Mouse (Mus musculus): ENCODE results near the gene Thsd4. TPM values are rescaled to one million over a fixed set of nuclear protein-coding genes. Genes with fewer than 3 reads are reported as not detected.

Thsd4 gene
- total RNA-seq, 2 experiments from 2014 or later, result 10.5 to 11.8 TPM

- DNase-seq, result no peak
- intact Hi-C loops (cut with DNase I), result no loop called here
These were observed 63.3 kb downstream of the Thsd4 start for GRCm38 (mm10) chr9:60458468-60458962.

DNA sequence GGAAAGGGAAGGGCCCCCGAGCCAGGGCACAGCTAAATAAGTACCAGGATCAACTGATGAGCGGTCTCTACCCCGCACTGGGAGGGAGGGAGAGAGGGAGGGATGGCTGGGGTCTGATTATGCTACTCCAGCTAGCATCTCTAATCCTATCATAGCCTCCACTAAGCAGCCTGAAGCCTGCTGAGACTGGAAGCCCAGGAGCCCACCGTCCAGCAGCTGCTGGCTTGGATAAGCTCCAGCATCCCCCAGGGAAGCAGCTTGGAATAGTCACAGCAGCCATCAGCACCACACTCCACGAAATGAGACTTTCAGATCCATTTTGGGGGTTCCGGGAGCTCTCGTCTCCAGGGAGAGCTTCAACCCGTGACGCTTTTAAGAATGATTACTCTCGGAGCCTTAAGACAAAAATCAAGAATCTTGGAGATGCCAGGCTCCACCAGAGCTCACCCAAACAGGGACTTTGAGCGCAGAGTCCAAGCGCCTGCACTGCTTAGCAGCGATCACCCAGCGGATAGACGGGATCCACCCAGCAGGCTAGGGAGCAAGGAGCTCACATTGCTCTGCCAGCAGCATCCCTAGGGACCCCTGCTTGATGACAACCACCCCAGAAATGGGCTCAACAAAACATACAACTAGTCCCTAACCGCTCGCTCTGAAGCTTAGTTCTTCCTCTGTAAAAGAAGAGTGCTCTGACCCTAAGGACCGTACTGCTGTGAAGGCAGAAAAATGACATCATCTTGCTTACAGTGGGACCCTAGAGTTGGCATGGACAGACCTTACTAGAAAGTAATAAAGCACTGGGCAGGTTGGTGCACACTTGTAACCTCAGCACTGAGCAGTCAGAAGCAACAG is 64.3 kb downstream of the Thsd4 start:
- intact Hi-C loops (cut with DNase I), result no loop called here
- DNase-seq, result peak; percentile 59 to 73

DNA sequence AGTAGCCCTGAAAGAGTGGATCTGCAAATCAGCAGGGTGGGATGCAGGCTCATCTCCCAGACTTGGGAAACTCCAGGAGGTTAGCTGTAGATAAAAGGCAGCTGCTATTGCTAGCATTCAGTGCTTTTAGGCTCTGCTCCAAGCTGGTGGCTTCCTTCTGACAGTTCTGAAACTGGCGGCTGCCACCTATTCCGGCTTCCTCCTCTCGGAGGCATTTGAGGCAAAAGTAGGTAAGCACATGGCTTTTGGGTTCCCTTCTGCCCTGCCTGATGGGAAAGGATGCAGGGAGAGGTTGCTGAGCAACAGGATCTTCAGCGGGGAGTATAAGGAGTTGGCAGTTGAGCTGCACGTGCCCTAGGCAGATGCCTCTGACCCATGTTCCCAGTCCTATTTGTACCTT is 65.2 kb downstream of the Thsd4 start:
- intact Hi-C loops (cut with DNase I), result no loop called here
- DNase-seq, result no peak

DNA sequence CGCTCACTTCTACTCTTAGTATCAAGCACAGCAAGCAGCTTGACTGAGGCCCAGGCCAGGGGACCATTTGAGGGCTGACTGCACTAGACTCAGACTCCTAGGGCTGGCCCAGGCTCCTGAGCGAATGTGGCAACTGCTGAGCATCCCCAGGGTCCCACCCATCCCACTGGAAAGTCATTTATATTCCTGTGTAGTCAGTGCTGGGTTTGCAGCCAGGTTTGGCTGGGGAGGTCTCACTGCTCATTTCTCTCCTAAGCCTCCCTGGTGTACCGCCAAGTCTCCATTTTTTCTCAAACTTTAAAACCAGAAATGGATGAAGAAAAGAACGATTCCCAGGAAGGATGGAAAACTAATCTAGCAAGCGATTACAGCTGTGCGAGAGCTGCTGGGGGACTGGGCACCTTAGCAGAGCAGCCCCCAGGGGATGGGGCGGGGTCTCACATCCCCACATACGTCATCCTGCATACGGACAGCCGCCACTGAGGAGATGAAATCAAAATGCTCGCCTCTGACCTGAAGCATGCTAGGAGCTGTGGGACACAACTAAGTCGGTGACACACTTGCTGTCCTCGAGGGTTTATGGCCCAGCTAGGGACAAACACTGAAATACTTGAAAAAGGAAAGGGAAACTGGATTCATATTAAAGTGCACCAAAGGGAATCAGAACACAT is 67.3 kb downstream of the Thsd4 start:
- intact Hi-C loops (cut with DNase I), result no loop called here
- DNase-seq, result peak; percentile 15 to 20

DNA sequence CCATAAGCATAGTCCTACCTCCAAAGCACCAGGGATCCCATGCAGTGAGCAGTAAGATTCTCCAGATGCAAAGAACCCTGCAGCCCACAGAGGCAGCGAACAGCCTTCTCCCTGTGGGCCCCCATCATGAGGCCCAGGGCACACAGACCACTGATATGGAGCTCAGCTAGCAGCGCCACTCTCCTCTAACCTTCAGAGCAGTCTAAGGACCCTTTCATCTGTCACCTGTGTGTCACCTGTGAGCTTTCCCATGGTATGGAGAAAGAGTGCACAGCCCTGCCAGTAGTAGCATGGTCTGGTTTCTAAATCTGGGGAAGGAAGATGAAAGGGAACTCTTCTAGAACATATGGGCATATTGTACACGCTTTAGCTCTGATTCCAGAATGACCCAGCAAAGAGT is 72.3 kb downstream of the Thsd4 start:
- intact Hi-C loops (cut with DNase I), result no loop called here
- DNase-seq, result no peak

- peak in 1 of 2 experiments; percentile 29 for DNase-seq
- intact Hi-C loops (cut with DNase I), result no loop called here
These were observed 76.0 kb downstream of the Thsd4 start for GRCm38 (mm10) chr9:60445821-60446220.

- intact Hi-C loops (cut with DNase I), result no loop called here
- DNase-seq, result no peak
These were observed 80.5 kb downstream of the Thsd4 start for GRCm38 (mm10) chr9:60441274-60441902.

GRCm38 (mm10) chr9:60440506-60440905 is 81.3 kb downstream of the Thsd4 start:
- no peak for DNase-seq
- intact Hi-C loops (cut with DNase I), result no loop called here

DNA sequence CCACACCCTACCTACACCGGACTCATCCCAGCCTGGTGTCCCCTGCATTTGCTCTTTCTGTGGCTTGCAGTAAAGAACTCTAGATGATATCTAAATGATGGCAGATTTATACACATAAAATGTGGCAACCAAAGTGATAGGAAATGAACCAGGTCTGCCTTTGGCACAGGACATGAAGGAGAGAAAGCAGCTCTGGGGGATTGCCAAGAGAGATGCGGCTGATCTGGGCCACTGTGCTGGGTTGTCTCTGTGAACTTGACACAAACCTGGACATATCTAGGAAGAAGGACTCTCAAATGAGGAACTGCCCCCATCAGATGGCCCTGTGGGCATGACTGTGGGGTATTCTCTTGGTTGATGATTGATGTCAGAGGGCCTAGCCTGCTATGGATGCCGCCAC is 85.6 kb downstream of the Thsd4 start:
- DNase-seq, result no peak
- intact Hi-C loops (cut with DNase I), result no loop called here

- intact Hi-C loops (cut with DNase I), result no loop called here
- DNase-seq, result no peak
These were observed 87.8 kb downstream of the Thsd4 start for GRCm38 (mm10) chr9:60434093-60434492.

DNA sequence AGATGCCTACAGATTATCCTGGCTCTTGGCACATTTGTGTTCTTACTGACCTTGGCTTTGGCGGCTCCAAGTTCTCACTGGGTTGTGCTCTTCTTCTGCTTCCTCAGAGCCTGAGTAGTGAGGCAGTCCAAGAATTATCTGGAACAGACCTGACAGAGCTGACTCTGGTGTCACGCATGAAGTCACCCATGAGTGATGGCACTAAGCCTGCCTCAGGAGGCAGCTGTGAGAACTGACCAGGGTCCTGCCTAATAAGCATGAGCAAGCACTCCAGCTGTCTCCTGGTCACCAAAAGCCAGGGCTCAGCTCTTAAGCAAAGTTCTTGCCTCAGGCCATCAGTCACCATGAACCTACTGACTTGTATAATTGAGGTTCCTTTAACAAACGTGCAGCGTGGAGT is 89.9 kb downstream of the Thsd4 start:
- no peak for DNase-seq
- intact Hi-C loops (cut with DNase I), result no loop called here

DNA sequence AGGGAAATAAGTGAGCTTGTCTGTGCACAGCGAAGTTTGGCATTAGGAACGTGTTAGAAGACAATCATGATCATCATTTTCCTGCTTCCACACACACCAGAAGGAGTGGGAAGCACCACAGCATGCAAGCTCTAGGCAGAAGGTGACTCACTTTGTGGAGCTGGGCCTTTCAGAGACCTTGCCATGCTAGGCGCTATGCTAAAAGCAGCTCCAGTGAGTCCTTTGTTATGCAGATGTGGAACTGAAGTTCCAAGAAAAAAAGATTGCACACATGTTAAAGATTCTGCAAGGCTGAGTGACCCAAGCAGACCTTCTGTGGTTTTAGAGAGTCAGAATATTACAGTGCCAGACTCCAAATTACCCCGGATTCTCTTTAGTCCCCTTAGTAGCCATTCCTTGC is 91.8 kb downstream of the Thsd4 start:
- intact Hi-C loops (cut with DNase I), result no loop called here
- DNase-seq, result no peak

GRCm38 (mm10) chr9:60414076-60414755 is 107.6 kb downstream of the Thsd4 start:
- intact Hi-C loops (cut with DNase I), result no loop called here

GRCm38 (mm10) chr9:60410872-60411635 is 110.8 kb downstream of the Thsd4 start:
- no peak for DNase-seq
- intact Hi-C loops (cut with DNase I), result no loop called here

More at GRCm38 (mm10) chr9:60414076-60414755, 107.6 kb downstream of the Thsd4 start:
- no peak for DNase-seq

- intact Hi-C loops (cut with DNase I), result no loop called here
- DNase-seq, result no peak
These were observed 114.5 kb downstream of the Thsd4 start for GRCm38 (mm10) chr9:60407374-60407773.

DNA sequence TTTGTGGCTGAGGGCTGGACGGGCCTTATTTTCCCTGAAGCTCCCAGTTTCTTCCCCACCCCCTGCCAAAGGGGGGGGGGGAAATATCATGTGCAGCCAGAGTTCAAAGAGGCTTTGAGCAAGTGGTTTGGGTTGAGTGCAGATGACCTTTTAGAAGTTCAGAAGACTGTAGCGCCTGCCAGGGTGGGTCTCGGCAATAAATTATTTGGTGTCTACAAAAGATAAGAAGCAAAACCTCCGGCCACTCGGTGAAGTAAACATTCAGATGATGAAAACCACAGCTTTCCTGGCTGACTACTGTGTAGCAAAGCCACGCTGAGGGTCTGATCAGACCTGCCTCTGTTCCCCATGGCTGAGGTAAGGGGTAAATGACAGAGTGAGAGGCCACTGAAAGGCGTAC is 116.1 kb downstream of the Thsd4 start:
- intact Hi-C loops (cut with DNase I), result no loop called here
- no peak for DNase-seq

GRCm38 (mm10) chr9:60402681-60403080 is 119.2 kb downstream of the Thsd4 start:
- no peak for DNase-seq
- intact Hi-C loops (cut with DNase I), result no loop called here

DNA sequence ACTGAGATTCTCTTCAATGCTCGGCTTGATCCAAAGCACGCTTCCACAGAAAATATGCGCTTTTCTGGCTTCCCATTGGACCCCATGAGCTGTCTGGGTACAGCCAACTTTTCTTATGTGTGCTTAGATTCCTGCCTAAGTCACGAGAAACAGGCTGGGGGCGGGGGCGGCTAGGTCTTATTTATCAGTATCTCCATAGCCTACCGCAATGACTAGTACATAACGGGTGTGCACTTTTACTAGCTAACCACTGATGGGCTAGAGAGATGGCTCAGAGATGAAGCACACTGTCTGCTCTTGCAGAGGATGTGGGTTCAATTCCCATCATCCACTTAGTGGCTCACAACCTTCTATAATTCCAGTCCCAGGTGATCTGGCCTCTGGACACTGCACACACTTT is 121.8 kb downstream of the Thsd4 start:
- no peak for DNase-seq
- intact Hi-C loops (cut with DNase I), result no loop called here

- DNase-seq, result no peak
- intact Hi-C loops (cut with DNase I), result no loop called here
These were observed 123.8 kb downstream of the Thsd4 start for GRCm38 (mm10) chr9:60398073-60398472.

DNA sequence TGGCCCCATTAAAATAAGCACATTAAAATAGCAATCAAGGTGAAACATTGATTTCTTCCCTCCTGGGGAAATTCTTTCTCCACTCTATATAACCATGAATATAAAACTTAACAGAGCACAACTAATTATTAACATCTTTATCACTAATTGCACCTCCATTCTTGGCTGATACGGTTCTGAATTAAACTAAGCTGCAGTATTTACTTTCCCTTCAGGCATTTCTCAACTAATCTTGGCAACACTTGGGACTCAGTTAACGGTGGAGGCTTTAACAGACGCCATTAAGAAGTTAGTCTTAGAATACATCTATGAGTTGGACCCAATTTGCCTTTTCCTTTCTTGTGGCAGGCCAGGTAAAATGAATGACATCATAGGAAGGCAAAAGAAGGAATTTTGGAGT is 125.8 kb downstream of the Thsd4 start:
- intact Hi-C loops (cut with DNase I), result no loop called here

More for the DNA sequence above, 125.8 kb downstream of the Thsd4 start:
- DNase-seq, result no peak
